Mouse (Mus musculus) spleen, adult 2 months (tissue): ENCODE results near the gene Gm973.

Experiments used
- CTCF ChIP-seq: fragments of 200-500 bp; IDR thresholded peaks from 2 replicates; pipeline ENCODE4 v1.5.1; 2011; ENCODE audit warnings: mild to moderate bottlenecking, inconsistent platforms; ENCODE audit not compliant: insufficient read depth, insufficient read length, insufficient replicate concordance; ENCODE audit errors: extremely low read depth
- POLR2A ChIP-seq: fragments of 200-500 bp; IDR thresholded peaks from 2 replicates; pipeline ENCODE4 v1.6.1; 2011; ENCODE audit warnings: low read depth, low read length, inconsistent platforms

DNA sequence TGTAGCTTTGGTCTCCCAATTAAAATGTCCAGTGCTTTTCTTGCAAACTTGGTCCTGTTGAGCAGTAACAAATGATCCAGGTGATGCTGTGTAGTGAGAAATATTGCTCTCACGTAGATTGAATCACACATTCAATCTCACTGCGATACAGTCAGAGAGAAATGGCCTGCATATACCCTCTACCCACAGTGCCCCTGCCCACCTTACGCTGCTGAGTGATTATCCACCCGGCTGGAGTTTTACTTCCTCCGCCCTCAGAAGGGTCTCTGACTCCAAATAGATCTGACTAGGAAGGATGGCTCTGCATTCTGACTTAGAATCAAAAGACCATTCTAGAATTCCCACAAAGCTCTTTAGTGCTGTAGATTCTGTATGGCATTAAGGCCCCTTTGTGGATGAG is 32.4 kb downstream of the Gm973 start:
- TF ChIP-seq POLR2A (no peak), CTCF (no peak)
